Mouse (Mus musculus) urinary bladder, adult 18-20 months (tissue): ENCODE data around the gene Rmdn2.
A peak's percentile ranks its signal among the peaks of the same experiment; 100 is the strongest.

Source experiments
- DNase-seq, 2 experiments: peaks; one replicate each; pipeline ENCODE4 v3.0.0; 2022; ENCODE audit warnings: low spot score in 2 of 2, mixed read lengths in 2 of 2

Gene Rmdn2

GRCm38 (mm10) chr17:79615897-79616296 is 4.2 kb downstream of the Rmdn2 start:
- DNase-seq = no peak

- no peak for DNase-seq
These were observed 5.0 kb downstream of the Rmdn2 start for GRCm38 (mm10) chr17:79616621-79617020.

GRCm38 (mm10) chr17:79618455-79618854 is 6.8 kb downstream of the Rmdn2 start:
- DNase-seq = no peak

GRCm38 (mm10) chr17:79618984-79619383 is 7.3 kb downstream of the Rmdn2 start:
- no peak for DNase-seq

- no peak for DNase-seq
These were observed 10.4 kb downstream of the Rmdn2 start for GRCm38 (mm10) chr17:79622050-79622449.

- DNase-seq = no peak
These were observed 10.9 kb downstream of the Rmdn2 start for GRCm38 (mm10) chr17:79622574-79622973.

- DNase-seq = no peak
These were observed 12.2 kb downstream of the Rmdn2 start for GRCm38 (mm10) chr17:79623841-79624240.

- no peak for DNase-seq
These were observed 14.7 kb downstream of the Rmdn2 start for GRCm38 (mm10) chr17:79626241-79626816.

GRCm38 (mm10) chr17:79649893-79650292 is 38.2 kb downstream of the Rmdn2 start:
- DNase-seq = no peak

- no peak for DNase-seq
These were observed 38.6 kb downstream of the Rmdn2 start for GRCm38 (mm10) chr17:79650297-79650696.

GRCm38 (mm10) chr17:79653171-79653570 is 41.5 kb downstream of the Rmdn2 start:
- DNase-seq = no peak

GRCm38 (mm10) chr17:79654187-79654586 is 42.5 kb downstream of the Rmdn2 start:
- DNase-seq = no peak

GRCm38 (mm10) chr17:79657785-79658184 is 46.1 kb downstream of the Rmdn2 start:
- no peak for DNase-seq

GRCm38 (mm10) chr17:79658452-79658851 is 46.8 kb downstream of the Rmdn2 start:
- DNase-seq = no peak

- no peak for DNase-seq
These were observed 47.2 kb downstream of the Rmdn2 start for GRCm38 (mm10) chr17:79658863-79659262.

GRCm38 (mm10) chr17:79661387-79661786 is 49.7 kb downstream of the Rmdn2 start:
- peak; percentile 21 to 41 for DNase-seq

- DNase-seq = no peak
These were observed 50.2 kb downstream of the Rmdn2 start for GRCm38 (mm10) chr17:79661848-79662247.

- no peak for DNase-seq
These were observed 51.9 kb downstream of the Rmdn2 start for GRCm38 (mm10) chr17:79663393-79664105.

- DNase-seq = no peak
These were observed 52.4 kb downstream of the Rmdn2 start for GRCm38 (mm10) chr17:79664106-79664417.

GRCm38 (mm10) chr17:79670837-79671236 is 59.2 kb downstream of the Rmdn2 start:
- no peak for DNase-seq

- no peak for DNase-seq
These were observed 83.4 kb downstream of the Rmdn2 start for GRCm38 (mm10) chr17:79695106-79695505.

GRCm38 (mm10) chr17:79695541-79695940 is 83.9 kb downstream of the Rmdn2 start:
- no peak for DNase-seq

GRCm38 (mm10) chr17:79699197-79699596 is 87.5 kb downstream of the Rmdn2 start:
- no peak for DNase-seq

GRCm38 (mm10) chr17:79700871-79701270 is 89.2 kb downstream of the Rmdn2 start:
- DNase-seq = no peak
